Comparison of ENCODE assay signal across 1 mouse cellular context in genomic region chr4:134092382-134093288, GRCm38 (mm10).
TF ChIP-seq lines count a peak whose summit lies in the region.

No protein-coding gene starts in this region.

TF ChIP-seq in MEL, 35 proteins besides CTCF, POLR2A, EP300 and RAD21:
- no peak for TF ChIP-seq MEF2A (IDR thresholded peaks at IDR 0.05; ENCODE audit: extremely low read depth, insufficient replicate concordance, low read depth, low read length, poor library complexity, severe bottlenecking)
- TF ChIP-seq UBTF (IDR thresholded peaks at IDR 0.05; ENCODE audit: borderline replicate concordance, insufficient read depth, low read depth, low read length) = no peak
- TF ChIP-seq ELF1 (IDR thresholded peaks at IDR 0.05; ENCODE audit: low read depth, low read length) = peak; percentile 47; the same call in 1 of the 2 replicates
- TF ChIP-seq NRF1 (IDR thresholded peaks at IDR 0.05; ENCODE audit: insufficient read depth, low read depth, low read length, poor library complexity, severe bottlenecking) = no peak
- TF ChIP-seq ZNF384 (IDR thresholded peaks at IDR 0.05; ENCODE audit: low read depth, low read length) = no peak
- TF ChIP-seq SMC3 (IDR thresholded peaks at IDR 0.05; ENCODE audit: low read depth, low read length) = peak; percentile 81
- no peak for TF ChIP-seq KAT2A (conservative IDR thresholded peaks at IDR 0.05; ENCODE audit: low read depth, low read length)
- peak; percentile 50; the same call in 1 of the 2 replicates for TF ChIP-seq ZC3H11A (IDR thresholded peaks at IDR 0.05; ENCODE audit: low read depth, low read length)
